Mouse (Mus musculus): ENCODE measurements around the gene Hspe1.

- TF ChIP-seq CTCF (IDR thresholded peaks at IDR 0.05; ENCODE audit: low read depth): no peak
- no peak for TF ChIP-seq EP300 (IDR thresholded peaks at IDR 0.05; ENCODE audit: low read depth)
These were observed 45.2 kb downstream of the Hspe1 start for GRCm38 (mm10) chr1:55133173-55133572.

Measured in liver, embryonic 14.5 days (tissue).